Mouse (Mus musculus) regulatory T cell (primary cell): ENCODE results near the gene Slc25a25.

Experiments
- in situ Hi-C: fragments of 300-600 bp; cut with MboI, MseI; formaldehyde crosslinking; loops from one replicate; pipeline ENCODE4 v1.15.1; 2025; ENCODE audit warnings: high pct_unique_total_duplicates

Gene Slc25a25

GRCm38 (mm10) chr2:32407144-32407824 lies 44.0 kb downstream of the Slc25a25 start:
- in situ Hi-C loops = no loop called here

GRCm38 (mm10) chr2:32404663-32405062 lies 46.6 kb downstream of the Slc25a25 start:
- in situ Hi-C loops = loop anchor here (5.0 kb wide), 1 partner anchor 83 kb away; no protein-coding TSS in a partner anchor

GRCm38 (mm10) chr2:32396695-32397094 lies 54.5 kb downstream of the Slc25a25 start:
- in situ Hi-C loops = loop anchor here (5.0 kb wide), 1 partner anchor 171 kb away; no protein-coding TSS in a partner anchor

- in situ Hi-C loops = loop anchor here (5.0 kb wide), 1 partner anchor 171 kb away; no protein-coding TSS in a partner anchor
These were observed 55.2 kb downstream of the Slc25a25 start for GRCm38 (mm10) chr2:32395946-32396621.

- in situ Hi-C loops = loop anchor here (5.0 kb wide), 1 partner anchor 172 kb away; no protein-coding TSS in a partner anchor
These were observed 55.7 kb downstream of the Slc25a25 start, which contains the start of gene Ptges2 for GRCm38 (mm10) chr2:32395484-32395945. Ptges2 (plus strand) TSS chr2:32395896.

GRCm38 (mm10) chr2:32394973-32395372 lies 56.3 kb downstream of the Slc25a25 start:
- in situ Hi-C loops = loop anchor here (5.0 kb wide), 1 partner anchor 172 kb away; no protein-coding TSS in a partner anchor

GRCm38 (mm10) chr2:32392063-32392462 lies 59.2 kb downstream of the Slc25a25 start:
- in situ Hi-C loops = no loop called here

- in situ Hi-C loops = no loop called here
These were observed 60.4 kb downstream of the Slc25a25 start for GRCm38 (mm10) chr2:32390871-32391270.

- in situ Hi-C loops = no loop called here
These were observed 62.1 kb downstream of the Slc25a25 start for GRCm38 (mm10) chr2:32389157-32389556.

GRCm38 (mm10) chr2:32387706-32388490 lies 63.3 kb downstream of the Slc25a25 start, which contains the start of gene Lcn2:
Lcn2 (minus strand) TSS chr2:32388252.
- in situ Hi-C loops = no loop called here

- in situ Hi-C loops = no loop called here
These were observed 68.6 kb downstream of the Slc25a25 start for GRCm38 (mm10) chr2:32382689-32383088.

GRCm38 (mm10) chr2:32381775-32382223 lies 69.4 kb downstream of the Slc25a25 start, which contains the start of gene 1110008P14Rik:
1110008P14Rik (minus strand) TSS chr2:32381938.
- in situ Hi-C loops = no loop called here

GRCm38 (mm10) chr2:32381141-32381774 lies 70.0 kb downstream of the Slc25a25 start:
- in situ Hi-C loops = no loop called here

- in situ Hi-C loops = no loop called here
These were observed 71.2 kb downstream of the Slc25a25 start for GRCm38 (mm10) chr2:32380001-32380500.

- in situ Hi-C loops = no loop called here
These were observed 74.3 kb downstream of the Slc25a25 start for GRCm38 (mm10) chr2:32376963-32377362.

- in situ Hi-C loops = no loop called here
These were observed 75.8 kb downstream of the Slc25a25 start for GRCm38 (mm10) chr2:32375317-32375940.

GRCm38 (mm10) chr2:32374191-32374590 lies 77.1 kb downstream of the Slc25a25 start:
- in situ Hi-C loops = no loop called here

- in situ Hi-C loops = no loop called here
These were observed 83.9 kb downstream of the Slc25a25 start for GRCm38 (mm10) chr2:32367315-32367714.
